Mouse (Mus musculus) MEL (cell line): Measurements from ENCODE around the gene Mettl11b. TPM values are rescaled to one million over a fixed set of nuclear protein-coding genes. Genes with fewer than 3 reads are reported as not detected.

ENCODE experiments used
- DNase-seq: peaks from one replicate; pipeline ENCODE4 v3.0.0; 2011; ENCODE audit warnings: low read depth, low spot score
- H3K27ac ChIP-seq: 2 replicates; pipeline ENCODE4 v1.5.1; 2012; ENCODE audit warnings: low read depth, mild to moderate bottlenecking, control low read depth, low read length, moderate library complexity; ENCODE audit not compliant: control insufficient read depth
- H3K27me3 ChIP-seq, 2 experiments: fragments of 150-350 bp in 1 of 2; sonication (generic) in 1 of 2; 2 replicates each; pipeline ENCODE4 v1.6.1; 2012; ENCODE audit warnings: low read length in 2 of 2, mild to moderate bottlenecking in 2 of 2, improper control_type of control experiment in 1 of 2, moderate library complexity in 1 of 2; ENCODE audit not compliant: insufficient read depth in 2 of 2, control insufficient read depth in 1 of 2
- H3K36me3 ChIP-seq, 2 experiments: 2 replicates each; pipeline ENCODE4 v1.6.1; 2012 to 2014; ENCODE audit warnings: low read length in 2 of 2, improper control_type of control experiment in 1 of 2, inconsistent platforms in 1 of 2, mild to moderate bottlenecking in 1 of 2; ENCODE audit not compliant: insufficient read depth in 2 of 2, control insufficient read depth in 1 of 2
- H3K4me1 ChIP-seq, 2 experiments: fragments of 150-350 bp in 1 of 2; sonication (generic) in 1 of 2; 2 replicates each; pipeline ENCODE4 v1.6.1; 2012; ENCODE audit warnings: low read length in 2 of 2, improper control_type of control experiment in 1 of 2, mild to moderate bottlenecking in 1 of 2; ENCODE audit not compliant: insufficient read depth in 2 of 2, control insufficient read depth in 1 of 2
- H3K4me3 ChIP-seq, 2 experiments: fragments of 150-350 bp in 1 of 2; sonication (generic) in 1 of 2; 2 replicates each; pipeline ENCODE4 v1.5.1; 2012; ENCODE audit warnings: low read depth in 2 of 2, low read length in 2 of 2, mild to moderate bottlenecking in 2 of 2, moderate library complexity in 2 of 2, control low read depth in 1 of 2, improper control_type of control experiment in 1 of 2; ENCODE audit not compliant: control insufficient read depth in 1 of 2, insufficient read depth in 1 of 2
- H3K79me2 ChIP-seq: 2 replicates; pipeline ENCODE4 v1.6.1; 2012; ENCODE audit warnings: mild to moderate bottlenecking, low read length, moderate library complexity; ENCODE audit not compliant: control insufficient read depth, poor library complexity, insufficient read depth
- H3K9ac ChIP-seq: 2 replicates; pipeline ENCODE4 v1.6.1; 2012; ENCODE audit warnings: low read depth, mild to moderate bottlenecking, control low read depth, low read length, moderate library complexity; ENCODE audit not compliant: control insufficient read depth, poor library complexity, severe bottlenecking
- H3K9me3 ChIP-seq: fragments of 150-350 bp; sonication (generic); replicated peaks from 2 replicates; pipeline ENCODE4 v1.6.1; 2012; ENCODE audit warnings: mild to moderate bottlenecking, low read length, improper control_type of control experiment, moderate library complexity; ENCODE audit not compliant: insufficient read depth
- BHLHE40 ChIP-seq: IDR thresholded peaks from 2 replicates; pipeline ENCODE4 v1.6.1; 2012; ENCODE audit warnings: low read depth, mild to moderate bottlenecking, inconsistent platforms, low read length, improper control_type of control experiment, borderline replicate concordance
- EP300 ChIP-seq, 2 experiments: IDR thresholded peaks; 2 replicates each; pipeline ENCODE4 v1.6.1; 2011; ENCODE audit warnings: improper control_type of control experiment in 2 of 2, low read length in 2 of 2, low read depth in 1 of 2, mild to moderate bottlenecking in 1 of 2
- ETS1 ChIP-seq: IDR thresholded peaks from 2 replicates; pipeline ENCODE4 v1.6.1; 2012; ENCODE audit warnings: low read depth, mild to moderate bottlenecking, inconsistent platforms, low read length, improper control_type of control experiment, moderate library complexity
- HCFC1 ChIP-seq: IDR thresholded peaks from 2 replicates; pipeline ENCODE4 v1.6.1; 2012; ENCODE audit warnings: low read depth, mild to moderate bottlenecking, inconsistent platforms, low read length, improper control_type of control experiment, moderate library complexity
- JUND ChIP-seq: IDR thresholded peaks from 2 replicates; pipeline ENCODE4 v1.6.1; 2011; ENCODE audit warnings: low read depth, mild to moderate bottlenecking, improper control_type of control experiment, low read length
- MAX ChIP-seq: IDR thresholded peaks from 2 replicates; pipeline ENCODE4 v1.6.1; 2011; ENCODE audit warnings: low read length, improper control_type of control experiment
- MAZ ChIP-seq: IDR thresholded peaks from 2 replicates; pipeline ENCODE4 v1.6.1; 2012; ENCODE audit warnings: low read depth, mild to moderate bottlenecking, inconsistent platforms, low read length, improper control_type of control experiment
- MEF2A ChIP-seq: IDR thresholded peaks from 2 replicates; pipeline ENCODE4 v1.6.1; 2014; ENCODE audit warnings: low read depth, mild to moderate bottlenecking, inconsistent platforms, low read length, improper control_type of control experiment; ENCODE audit not compliant: poor library complexity, insufficient replicate concordance, severe bottlenecking; ENCODE audit errors: extremely low read depth
- MXI1 ChIP-seq: IDR thresholded peaks from 2 replicates; pipeline ENCODE4 v1.6.1; 2011; ENCODE audit warnings: mild to moderate bottlenecking, low read depth, low read length, improper control_type of control experiment
- MYC ChIP-seq: IDR thresholded peaks from 2 replicates; pipeline ENCODE4 v1.6.1; 2011; ENCODE audit warnings: low read depth, mild to moderate bottlenecking, low read length, improper control_type of control experiment, moderate library complexity
- POLR2A ChIP-seq, 2 experiments: IDR thresholded peaks; 2 replicates each; pipeline ENCODE4 v1.6.1; 2011 to 2012; ENCODE audit warnings: low read length in 2 of 2, mild to moderate bottlenecking in 2 of 2, control low read depth in 1 of 2, improper control_type of control experiment in 1 of 2, low read depth in 1 of 2, moderate library complexity in 1 of 2; ENCODE audit not compliant: control insufficient read depth in 1 of 2, insufficient read depth in 1 of 2, poor library complexity in 1 of 2
- POLR2AphosphoS5 ChIP-seq: IDR thresholded peaks from 2 replicates; pipeline ENCODE4 v1.6.1; 2012; ENCODE audit warnings: low read depth, borderline replicate concordance, mild to moderate bottlenecking, inconsistent platforms, low read length, moderate library complexity, mixed read lengths
- SIN3A ChIP-seq: IDR thresholded peaks from 2 replicates; pipeline ENCODE4 v1.6.1; 2012; ENCODE audit warnings: low read length, improper control_type of control experiment, inconsistent platforms
- UBTF ChIP-seq: IDR thresholded peaks from 2 replicates; pipeline ENCODE4 v1.6.1; 2012; ENCODE audit warnings: low read depth, mild to moderate bottlenecking, inconsistent platforms, low read length, improper control_type of control experiment, moderate library complexity, borderline replicate concordance; ENCODE audit not compliant: insufficient read depth
- USF2 ChIP-seq, 2 experiments: IDR thresholded peaks; 2 replicates each; pipeline ENCODE4 v1.6.1; 2011 to 2012; ENCODE audit warnings: improper control_type of control experiment in 2 of 2, low read length in 2 of 2, borderline replicate concordance in 1 of 2, inconsistent platforms in 1 of 2, low read depth in 1 of 2, mild to moderate bottlenecking in 1 of 2; ENCODE audit not compliant: insufficient read depth in 1 of 2
- ZC3H11A ChIP-seq: IDR thresholded peaks from 2 replicates; pipeline ENCODE4 v1.6.1; 2012; ENCODE audit warnings: low read depth, mild to moderate bottlenecking, inconsistent platforms, low read length, improper control_type of control experiment
- ZNF384 ChIP-seq: IDR thresholded peaks from 2 replicates; pipeline ENCODE4 v1.6.1; 2012; ENCODE audit warnings: low read depth, mild to moderate bottlenecking, inconsistent platforms, low read length, improper control_type of control experiment
- polyA plus RNA-seq, 2 experiments: library from polyadenylated mRNA; stranded (reverse) in 1 of 2; unstranded in 1 of 2; fragments of >175 nt in 1 of 2; fragments of >200 nt in 1 of 2; gene quantifications; 2 replicates each; pipeline versions ENCODE4 v1.2.1 to v1.2.4; 2012; ENCODE audit warnings: low replicate concordance in 2 of 2, low read depth in 1 of 2; ENCODE audit not compliant: insufficient read length in 2 of 2, insufficient read depth in 1 of 2, missing spikeins in 1 of 2
- total RNA-seq: library from RNA; depleted of rRNA; stranded (reverse); fragments of 300-350 nt; gene quantifications from 2 replicates; pipeline ENCODE4 v1.2.3, GENCODE M21; 2012

Gene Mettl11b
- total and polyA plus RNA-seq, 3 experiments = not detected

DNA sequence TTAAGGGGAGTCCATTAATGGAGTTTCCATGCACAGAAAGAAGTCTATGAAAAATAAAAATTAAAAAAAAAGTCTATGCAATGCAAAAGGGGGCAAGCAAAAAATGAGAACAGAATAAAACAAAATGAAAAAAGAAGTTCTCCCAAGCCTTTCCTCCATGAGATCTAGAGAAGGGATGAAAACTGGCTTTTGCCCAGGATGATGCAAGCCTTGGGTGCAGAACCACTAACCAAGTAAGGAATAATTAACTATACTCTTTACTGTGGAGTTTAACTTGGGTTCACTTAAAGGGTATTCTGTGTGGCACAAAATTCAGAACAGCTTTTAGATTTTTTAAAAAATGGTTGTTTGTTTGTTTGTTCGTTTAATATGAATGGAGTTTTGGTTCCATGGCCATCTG is 62.6 kb downstream of the Mettl11b start:
- no peak for DNase-seq
- TF ChIP-seq BHLHE40 = no peak
- TF ChIP-seq JUND = no peak
- no peak for TF ChIP-seq POLR2AphosphoS5
- TF ChIP-seq SIN3A = no peak
- no peak for TF ChIP-seq ZC3H11A
- TF ChIP-seq ZNF384 = no peak
- TF ChIP-seq MXI1 = no peak
- no peak for TF ChIP-seq POLR2A (IDR thresholded peaks at IDR 0.05; ENCODE audit: control insufficient read depth in 1 of 2, insufficient read depth in 1 of 2, low read depth in 1 of 2, low read length in 2 of 2, poor library complexity in 1 of 2)
- no peak for TF ChIP-seq MAX
- TF ChIP-seq UBTF = no peak
- H3K9me3 ChIP-seq = no peaks in the 10 kb centered on the region
- H3K4me3 ChIP-seq = no peak overlapping the region
- H3K9ac ChIP-seq = no peak overlapping the region
- H3K79me2 ChIP-seq = no peaks in the 10 kb centered on the region
- no peaks in the 10 kb centered on the region for H3K4me1 ChIP-seq
- no peaks in the 10 kb centered on the region for H3K36me3 ChIP-seq
- H3K27ac ChIP-seq = no peak overlapping the region
- H3K27me3 ChIP-seq = no peaks in the 10 kb centered on the region

DNA sequence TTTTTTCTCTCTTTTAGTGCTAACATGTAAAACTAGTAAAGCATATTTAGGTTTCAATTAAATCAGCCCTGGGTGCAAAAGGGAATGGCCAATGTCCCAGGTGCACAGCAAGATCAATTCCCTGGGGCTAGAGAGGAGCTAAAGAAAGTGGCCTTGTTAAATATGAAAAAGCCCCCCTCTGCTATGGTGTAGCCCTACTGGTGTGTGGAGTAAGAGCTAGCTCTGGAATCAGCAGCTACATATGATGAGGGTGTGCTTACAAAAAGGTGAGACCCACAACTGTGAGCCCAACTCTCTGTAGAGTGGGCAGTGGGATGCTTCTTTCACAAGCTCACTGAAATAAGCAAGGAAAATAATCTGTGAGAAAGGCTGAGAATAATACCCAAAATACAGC is 66.5 kb downstream of the Mettl11b start:
- Histone ChIP-seq H3K4me1 (no peaks in the 10 kb centered on the region), H3K9me3 (no peaks in the 10 kb centered on the region), H3K27ac (no peak overlapping the region), H3K36me3 (no peaks in the 10 kb centered on the region), H3K27me3 (no peaks in the 10 kb centered on the region)
- no peak for TF ChIP-seq MYC
- TF ChIP-seq HCFC1 = no peak
- TF ChIP-seq MAX = no peak
- TF ChIP-seq EP300 (IDR thresholded peaks at IDR 0.05; ENCODE audit: low read depth in 1 of 2, low read length in 2 of 2) = no peak
- TF ChIP-seq POLR2A (IDR thresholded peaks at IDR 0.05; ENCODE audit: control insufficient read depth in 1 of 2, insufficient read depth in 1 of 2, low read depth in 1 of 2, low read length in 2 of 2, poor library complexity in 1 of 2) = no peak
- no peak for TF ChIP-seq BHLHE40
- TF ChIP-seq MEF2A = no peak
- TF ChIP-seq MAZ = no peak
- no peak for TF ChIP-seq ETS1
- TF ChIP-seq USF2 (IDR thresholded peaks at IDR 0.05; ENCODE audit: borderline replicate concordance in 1 of 2, insufficient read depth in 1 of 2, low read depth in 1 of 2, low read length in 2 of 2) = no peak
- no peak for TF ChIP-seq UBTF
- TF ChIP-seq, all 39 proteins: peak for 0
- no peak for DNase-seq
- Histone ChIP-seq H3K4me3 (no peak overlapping the region), H3K79me2 (no peaks in the 10 kb centered on the region), H3K9ac (no peak overlapping the region)
